Mouse (Mus musculus): Measurements from ENCODE around the gene Paxip1. TPM values are rescaled to one million over a fixed set of nuclear protein-coding genes. Genes with fewer than 3 reads are reported as not detected.

Gene Paxip1
- polyA plus RNA-seq, 1 experiment from 2014 or later = 28.7 TPM

- WGBS = 54% methylated on average over 9 of the region's 9 CpGs
- H3K27me3 ChIP-seq (replicated peaks; ENCODE audit: control insufficient read depth, insufficient read depth, low read length) = no peaks in the 10 kb centered on the region
- H3K9ac ChIP-seq (replicated peaks; ENCODE audit: low read depth, low read length) = no peak overlapping the region; the same call in 1 of the 2 replicates
- H3K27ac ChIP-seq (ENCODE audit: low read length) = no peak overlapping the region
- H3K4me3 ChIP-seq (replicated peaks; ENCODE audit: low read length) = no peak overlapping the region
- no peak for ATAC-seq
- peaks cover 22% of the 10 kb centered on the region for H3K4me1 ChIP-seq (replicated peaks; ENCODE audit: control insufficient read depth, insufficient read depth, low read length)
- H3K36me3 ChIP-seq (ENCODE audit: control insufficient read depth, insufficient read depth) = peaks cover 3% of the 10 kb centered on the region; the same call in 1 of the 2 replicates
- H3K4me2 ChIP-seq (ENCODE audit: low read length) = peak overlapping the region; percentile 71
- H3K9me3 ChIP-seq (ENCODE audit: control insufficient read depth, low read length) = no peaks in the 10 kb centered on the region
These were observed 1.2 kb upstream of the Paxip1 start for GRCm38 (mm10) chr5:27792531-27793205.

- peaks cover 8% of the 10 kb centered on the region; the same call in 1 of the 2 replicates for H3K36me3 ChIP-seq (ENCODE audit: control insufficient read depth, insufficient read depth)
- no peaks in the 10 kb centered on the region for H3K27me3 ChIP-seq (replicated peaks; ENCODE audit: control insufficient read depth, insufficient read depth, low read length)
- H3K9me3 ChIP-seq (ENCODE audit: control insufficient read depth, low read length) = no peaks in the 10 kb centered on the region
- peak overlapping the region; percentile 84 for H3K4me3 ChIP-seq (replicated peaks; ENCODE audit: low read length)
- peak overlapping the region; percentile 96 for H3K27ac ChIP-seq (ENCODE audit: low read length)
- peak overlapping the region; percentile 85 for H3K9ac ChIP-seq (replicated peaks; ENCODE audit: low read depth, low read length)
- no peak for ATAC-seq
- H3K4me2 ChIP-seq (ENCODE audit: low read length) = peak overlapping the region; percentile 71
- H3K4me1 ChIP-seq (replicated peaks; ENCODE audit: control insufficient read depth, insufficient read depth, low read length) = peaks cover 22% of the 10 kb centered on the region
- 16% methylated on average over 8 of the region's 8 CpGs for WGBS
These were observed 631 bp upstream of the Paxip1 start for GRCm38 (mm10) chr5:27792173-27792470.

GRCm38 (mm10) chr5:27790910-27791288 is 592 bp downstream of the Paxip1 start:
- under 1% methylated on average over 47 of the region's 47 CpGs for WGBS
- peak overlapping the region; percentile 84 for H3K4me3 ChIP-seq (replicated peaks; ENCODE audit: low read length)
- H3K9ac ChIP-seq (replicated peaks; ENCODE audit: low read depth, low read length) = peak overlapping the region; percentile 85
- H3K4me2 ChIP-seq (ENCODE audit: low read length) = peak overlapping the region; percentile 71
- ATAC-seq = peak; percentile 80
- peak overlapping the region; percentile 96 for H3K27ac ChIP-seq (ENCODE audit: low read length)
- no peaks in the 10 kb centered on the region for H3K9me3 ChIP-seq (ENCODE audit: control insufficient read depth, low read length)
- H3K27me3 ChIP-seq (replicated peaks; ENCODE audit: control insufficient read depth, insufficient read depth, low read length) = no peaks in the 10 kb centered on the region
- H3K4me1 ChIP-seq (replicated peaks; ENCODE audit: control insufficient read depth, insufficient read depth, low read length) = peaks cover 22% of the 10 kb centered on the region
- H3K36me3 ChIP-seq (ENCODE audit: control insufficient read depth, insufficient read depth) = peaks cover 16% of the 10 kb centered on the region

DNA sequence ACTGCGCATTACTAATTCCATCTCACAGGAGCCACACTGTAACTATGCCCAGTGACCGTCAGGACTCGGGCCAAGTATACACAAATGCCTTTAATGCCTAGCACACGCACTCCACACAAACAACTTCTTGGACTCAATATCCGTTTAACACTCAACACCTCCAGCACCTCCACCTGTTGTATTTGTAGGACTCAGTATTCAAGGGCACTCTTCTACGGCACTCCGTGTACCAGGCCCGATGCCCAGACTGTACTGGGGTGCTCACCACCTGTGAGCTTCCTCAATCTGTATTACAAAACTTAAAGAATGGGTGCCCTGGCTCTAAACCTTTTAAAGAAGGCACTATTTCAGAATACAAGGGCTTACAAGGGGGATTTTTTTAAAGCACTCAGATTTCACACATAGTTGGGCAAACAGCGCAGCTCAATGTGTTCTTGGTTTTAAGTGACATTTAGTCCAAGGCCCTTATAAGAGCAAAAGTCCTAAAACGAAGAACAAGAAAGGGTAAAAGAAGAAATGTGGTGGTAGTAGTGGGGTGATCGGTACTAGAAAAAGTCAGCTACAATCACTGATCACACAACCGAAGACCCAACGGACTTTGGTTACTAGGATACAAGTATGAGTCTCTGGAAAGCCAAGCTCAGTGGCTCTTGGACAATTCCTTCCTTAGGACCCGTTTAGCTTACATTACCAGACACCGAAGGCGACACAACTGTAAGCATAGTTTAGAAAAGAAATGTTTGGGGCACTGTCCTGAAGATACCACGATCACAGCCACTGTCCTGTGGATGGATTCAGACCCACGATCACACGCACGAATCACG is 1.2 kb downstream of the Paxip1 start:
- no peaks in the 10 kb centered on the region for H3K27me3 ChIP-seq (replicated peaks; ENCODE audit: control insufficient read depth, insufficient read depth, low read length)
- 15% methylated on average over 21 of the region's 21 CpGs for WGBS

DNA sequence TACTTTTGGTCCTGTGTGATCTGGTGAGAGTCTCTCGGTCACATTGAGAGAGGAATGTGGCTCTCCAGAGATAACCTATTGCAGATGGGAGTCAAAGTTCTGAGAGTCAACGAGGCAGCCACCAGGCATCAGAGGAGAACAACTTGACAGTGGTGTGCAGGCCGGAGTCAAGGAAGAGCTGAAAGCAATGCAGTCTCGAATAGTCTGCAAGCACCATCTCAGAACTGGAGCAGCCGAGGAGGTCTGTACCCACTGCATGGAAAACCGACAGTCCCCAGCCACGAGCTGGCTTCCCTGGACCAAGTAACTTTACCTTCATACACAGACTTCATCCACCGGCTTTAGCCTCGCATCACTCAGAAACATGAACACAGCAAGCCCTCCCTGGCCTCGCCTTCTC is 1.9 kb downstream of the Paxip1 start:
- Histone ChIP-seq H3K4me2 (ENCODE audit: low read length) (peak overlapping the region; percentile 71), H3K27ac (ENCODE audit: low read length) (no peak overlapping the region), H3K4me3 (replicated peaks; ENCODE audit: low read length) (peak overlapping the region; percentile 84), H3K9ac (replicated peaks; ENCODE audit: low read depth, low read length) (no peak overlapping the region), H3K9me3 (ENCODE audit: control insufficient read depth, low read length) (no peaks in the 10 kb centered on the region), H3K4me1 (replicated peaks; ENCODE audit: control insufficient read depth, insufficient read depth, low read length) (peaks cover 22% of the 10 kb centered on the region), H3K36me3 (ENCODE audit: control insufficient read depth, insufficient read depth) (peaks cover 17% of the 10 kb centered on the region), H3K27me3 (replicated peaks; ENCODE audit: control insufficient read depth, insufficient read depth, low read length) (no peaks in the 10 kb centered on the region)
- 70% methylated on average over 10 of the region's 10 CpGs for WGBS
- ATAC-seq = no peak

More for the DNA sequence above, 1.2 kb downstream of the Paxip1 start:
- Histone ChIP-seq H3K4me2 (ENCODE audit: low read length) (peak overlapping the region; percentile 71), H3K27ac (ENCODE audit: low read length) (peak overlapping the region; percentile 96; the same call in 1 of the 2 replicates), H3K4me3 (replicated peaks; ENCODE audit: low read length) (peak overlapping the region; percentile 84), H3K9ac (replicated peaks; ENCODE audit: low read depth, low read length) (peak overlapping the region; percentile 85), H3K4me1 (replicated peaks; ENCODE audit: control insufficient read depth, insufficient read depth, low read length) (peaks cover 22% of the 10 kb centered on the region), H3K9me3 (ENCODE audit: control insufficient read depth, low read length) (no peaks in the 10 kb centered on the region), H3K36me3 (ENCODE audit: control insufficient read depth, insufficient read depth) (peaks cover 17% of the 10 kb centered on the region)
- no peak for ATAC-seq

DNA sequence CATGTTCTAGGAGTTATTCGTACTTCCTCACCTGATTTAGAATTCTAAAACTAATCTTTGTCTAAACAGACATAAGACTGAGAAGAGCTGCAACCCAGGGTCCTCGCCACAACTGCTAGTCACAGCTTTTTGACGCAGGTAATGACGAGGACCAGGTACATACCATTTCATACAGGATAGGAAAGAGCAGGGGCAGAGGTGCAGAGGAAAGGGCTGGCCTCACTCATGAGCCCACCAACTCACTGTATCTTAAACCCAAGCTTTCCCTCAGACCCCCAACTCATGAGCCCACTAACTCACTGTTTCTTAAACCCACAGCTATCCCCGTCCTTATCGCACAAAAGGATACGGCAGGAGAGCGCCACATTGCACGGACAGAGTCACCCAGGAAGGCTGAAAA is 8.1 kb downstream of the Paxip1 start:
- ATAC-seq = no peak
- Histone ChIP-seq H3K9ac (replicated peaks; ENCODE audit: low read depth, low read length) (no peak overlapping the region), H3K27ac (ENCODE audit: low read length) (no peak overlapping the region), H3K4me2 (ENCODE audit: low read length) (no peak overlapping the region), H3K9me3 (ENCODE audit: control insufficient read depth, low read length) (no peaks in the 10 kb centered on the region), H3K27me3 (replicated peaks; ENCODE audit: control insufficient read depth, insufficient read depth, low read length) (no peaks in the 10 kb centered on the region), H3K4me3 (replicated peaks; ENCODE audit: low read length) (no peak overlapping the region), H3K36me3 (ENCODE audit: control insufficient read depth, insufficient read depth) (peaks cover 39% of the 10 kb centered on the region), H3K4me1 (replicated peaks; ENCODE audit: control insufficient read depth, insufficient read depth, low read length) (no peaks in the 10 kb centered on the region)
- WGBS = 94% methylated on average over 9 of the region's 9 CpGs

- Histone ChIP-seq H3K4me3 (replicated peaks; ENCODE audit: low read length) (no peak overlapping the region), H3K4me2 (ENCODE audit: low read length) (no peak overlapping the region), H3K27me3 (replicated peaks; ENCODE audit: control insufficient read depth, insufficient read depth, low read length) (no peaks in the 10 kb centered on the region), H3K4me1 (replicated peaks; ENCODE audit: control insufficient read depth, insufficient read depth, low read length) (no peaks in the 10 kb centered on the region), H3K9me3 (ENCODE audit: control insufficient read depth, low read length) (no peaks in the 10 kb centered on the region), H3K27ac (ENCODE audit: low read length) (no peak overlapping the region), H3K36me3 (ENCODE audit: control insufficient read depth, insufficient read depth) (peaks cover 21% of the 10 kb centered on the region), H3K9ac (replicated peaks; ENCODE audit: low read depth, low read length) (no peak overlapping the region)
- no peak for ATAC-seq
- WGBS = 66% methylated on average over 5 of the region's 5 CpGs
These were observed 23.5 kb downstream of the Paxip1 start for GRCm38 (mm10) chr5:27767948-27768347.

GRCm38 (mm10) chr5:27765780-27766179 is 25.7 kb downstream of the Paxip1 start:
- Histone ChIP-seq H3K9ac (replicated peaks; ENCODE audit: low read depth, low read length) (no peak overlapping the region), H3K4me2 (ENCODE audit: low read length) (no peak overlapping the region), H3K4me3 (replicated peaks; ENCODE audit: low read length) (no peak overlapping the region), H3K27ac (ENCODE audit: low read length) (no peak overlapping the region), H3K27me3 (replicated peaks; ENCODE audit: control insufficient read depth, insufficient read depth, low read length) (no peaks in the 10 kb centered on the region), H3K9me3 (ENCODE audit: control insufficient read depth, low read length) (no peaks in the 10 kb centered on the region), H3K36me3 (ENCODE audit: control insufficient read depth, insufficient read depth) (peaks cover 10% of the 10 kb centered on the region), H3K4me1 (replicated peaks; ENCODE audit: control insufficient read depth, insufficient read depth, low read length) (no peaks in the 10 kb centered on the region)
- ATAC-seq = peak; percentile 38
- WGBS = 78% methylated on average over 4 of the region's 4 CpGs

GRCm38 (mm10) chr5:27744944-27745343 is 46.5 kb downstream of the Paxip1 start:
- Histone ChIP-seq H3K27ac (ENCODE audit: low read length) (no peak overlapping the region), H3K4me3 (replicated peaks; ENCODE audit: low read length) (no peak overlapping the region), H3K36me3 (ENCODE audit: control insufficient read depth, insufficient read depth) (peaks cover 35% of the 10 kb centered on the region), H3K4me1 (replicated peaks; ENCODE audit: control insufficient read depth, insufficient read depth, low read length) (no peaks in the 10 kb centered on the region), H3K9me3 (ENCODE audit: control insufficient read depth, low read length) (no peaks in the 10 kb centered on the region), H3K4me2 (ENCODE audit: low read length) (no peak overlapping the region), H3K27me3 (replicated peaks; ENCODE audit: control insufficient read depth, insufficient read depth, low read length) (no peaks in the 10 kb centered on the region), H3K9ac (replicated peaks; ENCODE audit: low read depth, low read length) (no peak overlapping the region)
- no peak for ATAC-seq
- 83% methylated on average over 1 of the region's 1 CpGs for WGBS

All from forebrain, embryonic 16.5 days (tissue).